Mouse (Mus musculus) gastrocnemius, postnatal 14 days (tissue): Measurements from ENCODE around the gene Gm49380. TPM values are rescaled to one million over a fixed set of nuclear protein-coding genes. Genes with fewer than 3 reads are reported as not detected.

Source experiments
- DNase-seq: peaks from one replicate; pipeline ENCODE4 v3.0.0; 2021; ENCODE audit warnings: mixed read lengths
- intact Hi-C: fragments of 180-260 bp; cut with DNase I; formaldehyde crosslinking; loops from one replicate; pipeline ENCODE4 v1.15.1; 2025; ENCODE audit warnings: low total_unique reads
- total RNA-seq, 2 experiments: library from RNA; stranded (reverse); gene quantifications; 2 replicates each; pipeline ENCODE4 v1.2.3; 2021

The Gm49380 gene
- total RNA-seq, 2 experiments from 2014 or later, result 0.23 to 1.2 TPM

GRCm38 (mm10) chr9:44058606-44059005 lies 54.7 kb downstream of the Gm49380 start:
- intact Hi-C loops, result no loop called here
- DNase-seq, result no peak

GRCm38 (mm10) chr9:44053936-44054335 lies 59.4 kb downstream of the Gm49380 start:
- intact Hi-C loops, result no loop called here
- no peak for DNase-seq

GRCm38 (mm10) chr9:44052855-44053254 lies 60.4 kb downstream of the Gm49380 start:
- intact Hi-C loops, result no loop called here
- no peak for DNase-seq

GRCm38 (mm10) chr9:44049381-44050165 lies 63.7 kb downstream of the Gm49380 start:
- intact Hi-C loops, result loop anchor here (5.0 kb wide), 1 partner anchor 57 kb away; no protein-coding TSS in a partner anchor
- DNase-seq, result no peak

- intact Hi-C loops, result loop anchor here (5.0 kb wide), 1 partner anchor 56 kb away; no protein-coding TSS in a partner anchor
These were observed 64.5 kb downstream of the Gm49380 start for GRCm38 (mm10) chr9:44048541-44049380.

GRCm38 (mm10) chr9:44047571-44048490 lies 65.5 kb downstream of the Gm49380 start:
- intact Hi-C loops, result loop anchor here (5.0 kb wide), 1 partner anchor 56 kb away; no protein-coding TSS in a partner anchor
- no peak for DNase-seq

More at GRCm38 (mm10) chr9:44048541-44049380, 64.5 kb downstream of the Gm49380 start:
- DNase-seq, result no peak

- no peak for DNase-seq
- intact Hi-C loops, result loop anchor here (5.0 kb wide), 1 partner anchor 55 kb away; no protein-coding TSS in a partner anchor
These were observed 66.2 kb downstream of the Gm49380 start for GRCm38 (mm10) chr9:44047071-44047470.

- DNase-seq, result no peak
- intact Hi-C loops, result loop anchor here (5.0 kb wide), 1 partner anchor 54 kb away; no protein-coding TSS in a partner anchor
These were observed 66.9 kb downstream of the Gm49380 start for GRCm38 (mm10) chr9:44046426-44046825.

- intact Hi-C loops, result loop anchor here (5.0 kb wide), 1 partner anchor 54 kb away; no protein-coding TSS in a partner anchor
- no peak for DNase-seq
These were observed 67.4 kb downstream of the Gm49380 start for GRCm38 (mm10) chr9:44045884-44046272.

- no peak for DNase-seq
- intact Hi-C loops, result loop anchor here (5.0 kb wide), 1 partner anchor 53 kb away; no protein-coding TSS in a partner anchor
These were observed 68.0 kb downstream of the Gm49380 start for GRCm38 (mm10) chr9:44045158-44045883.

- no peak for DNase-seq
- intact Hi-C loops, result loop anchor here (5.0 kb wide), 1 partner anchor 52 kb away; no protein-coding TSS in a partner anchor
These were observed 68.7 kb downstream of the Gm49380 start for GRCm38 (mm10) chr9:44044426-44045157.

GRCm38 (mm10) chr9:44043708-44044425 lies 69.4 kb downstream of the Gm49380 start:
- intact Hi-C loops, result no loop called here
- peak; percentile 20 for DNase-seq

GRCm38 (mm10) chr9:44042836-44043707 lies 70.2 kb downstream of the Gm49380 start, which contains the start of gene Thy1:
Gene Thy1 (plus strand): TSS chr9:44043384.
- DNase-seq, result peak; percentile 69
- intact Hi-C loops, result no loop called here

- intact Hi-C loops, result no loop called here
- no peak for DNase-seq
These were observed 71.0 kb downstream of the Gm49380 start for GRCm38 (mm10) chr9:44042396-44042680.

- intact Hi-C loops, result no loop called here
- DNase-seq, result peak; percentile 25
These were observed 71.5 kb downstream of the Gm49380 start for GRCm38 (mm10) chr9:44041511-44042395.
